Mouse (Mus musculus): ENCODE data around the gene Hist1h2bp. TPM values are rescaled to one million over a fixed set of nuclear protein-coding genes. Genes with fewer than 3 reads are reported as not detected.
"Not testable (repeated sequence)": the region's sequence is repeated elsewhere in the genome, so short reads cannot be mapped to it uniquely, and the experiment has no call there.

The Hist1h2bp gene
- 2.1 and 3.1 TPM in 2 replicates for polyA plus RNA-seq (2015; fragmentation: Nextera tagmentation; extraction: Ambion mirVana)

DNA sequence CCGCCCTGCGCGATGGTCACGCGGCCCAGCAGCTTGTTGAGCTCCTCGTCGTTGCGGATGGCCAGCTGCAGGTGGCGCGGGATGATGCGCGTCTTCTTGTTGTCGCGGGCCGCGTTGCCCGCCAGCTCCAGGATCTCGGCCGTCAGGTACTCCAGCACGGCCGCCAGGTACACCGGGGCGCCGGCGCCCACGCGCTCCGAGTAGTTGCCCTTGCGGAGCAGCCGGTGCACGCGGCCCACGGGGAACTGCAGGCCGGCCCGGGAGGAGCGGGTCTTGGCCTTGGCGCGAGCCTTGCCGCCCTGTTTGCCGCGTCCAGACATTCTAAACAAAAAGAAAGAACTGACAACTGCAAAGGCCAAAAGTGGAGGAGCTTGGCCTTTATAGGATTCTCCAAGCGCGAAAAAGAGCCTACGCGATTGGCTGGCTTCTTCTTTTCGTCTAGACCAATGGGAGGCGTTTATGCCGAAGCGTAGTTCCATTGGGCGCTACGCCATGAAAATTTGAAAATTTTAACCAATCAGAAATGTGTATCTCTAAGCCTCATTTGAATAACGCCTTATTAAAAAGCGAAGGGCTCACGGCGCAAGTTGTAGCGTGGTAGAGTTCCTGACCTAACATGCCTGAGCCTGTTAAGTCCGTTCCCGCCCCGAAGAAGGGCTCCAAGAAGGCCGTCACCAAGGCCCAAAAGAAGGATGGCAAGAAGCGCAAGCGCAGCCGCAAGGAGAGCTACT is at the start of gene Hist1h2bp, which contains the start of gene Hist1h2an:
Hist1h2bp (plus strand) TSS at position 563 of the 731 bp plus-strand sequence.
Hist1h2an (minus strand) TSS at position 320 of the 731 bp plus-strand sequence.
- peak; percentile 91 for ATAC-seq (ENCODE audit: borderline replicate concordance, extremely low read depth, low FRiP score, low TSS enrichment)
- not testable (repeated sequence) for H3K9me3 ChIP-seq, H3K27me3 ChIP-seq, H3K36me3 ChIP-seq
- Histone ChIP-seq H3K27ac (peak within 1 kb of the TSS; percentile 93), H3K9ac (peak within 1 kb of the TSS; percentile 49), H3K4me3 (peak within 1 kb of the TSS; percentile 38), H3K4me2 (peak within 1 kb of the TSS; percentile 54), H3K4me1 (peaks cover 50% of the 10 kb centered on the region)
- WGBS = under 1% methylated on average over 38 of the region's 63 CpGs

- Histone ChIP-seq H3K36me3 (no peaks in the 10 kb centered on the region), H3K4me3 (no peak overlapping the region), H3K27me3 (no peaks in the 10 kb centered on the region), H3K4me1 (peaks cover 13% of the 10 kb centered on the region), H3K9me3 (no peaks in the 10 kb centered on the region), H3K9ac (no peak overlapping the region), H3K27ac (no peak overlapping the region), H3K4me2 (no peak overlapping the region)
- no peak for ATAC-seq (ENCODE audit: borderline replicate concordance, extremely low read depth, low FRiP score, low TSS enrichment)
- WGBS = 35% methylated on average over 1 of the region's 1 CpGs
These were observed 42.3 kb upstream of the Hist1h2bp start for GRCm38 (mm10) chr13:21745006-21745405.

GRCm38 (mm10) chr13:21749387-21750158 is 37.7 kb upstream of the Hist1h2bp start:
- H3K36me3 ChIP-seq = no peaks in the 10 kb centered on the region
- H3K4me1 ChIP-seq = peaks cover 32% of the 10 kb centered on the region
- ATAC-seq (ENCODE audit: borderline replicate concordance, extremely low read depth, low FRiP score, low TSS enrichment) = no peak
- H3K27me3 ChIP-seq = no peaks in the 10 kb centered on the region
- under 1% methylated on average over 5 of the region's 5 CpGs for WGBS
- peak overlapping the region; percentile 72 for H3K4me2 ChIP-seq
- peak overlapping the region; percentile 98 for H3K27ac ChIP-seq
- peak overlapping the region; percentile 51 for H3K9ac ChIP-seq
- H3K9me3 ChIP-seq = no peaks in the 10 kb centered on the region
- peak overlapping the region; percentile 49 for H3K4me3 ChIP-seq

- peak within 1 kb of the TSS; percentile 51 for H3K9ac ChIP-seq
- H3K27me3 ChIP-seq, H3K36me3 ChIP-seq, H3K9me3 ChIP-seq: not testable (repeated sequence)
- peak within 1 kb of the TSS; percentile 72 for H3K4me2 ChIP-seq
- H3K4me1 ChIP-seq = peaks cover 35% of the 10 kb centered on the region
- H3K4me3 ChIP-seq = peak within 1 kb of the TSS; percentile 49
- peak; percentile 82 for ATAC-seq (ENCODE audit: borderline replicate concordance, extremely low read depth, low FRiP score, low TSS enrichment)
- peak within 1 kb of the TSS; percentile 98 for H3K27ac ChIP-seq
- under 1% methylated on average over 42 of the region's 56 CpGs for WGBS
These were observed 36.9 kb upstream of the Hist1h2bp start, which contains the start of gene Hist1h4k for GRCm38 (mm10) chr13:21750159-21751017. TSS of gene Hist1h4k (minus strand) at chr13:21750505.

- H3K36me3 ChIP-seq = no peaks in the 10 kb centered on the region
- ATAC-seq (ENCODE audit: borderline replicate concordance, extremely low read depth, low FRiP score, low TSS enrichment) = no peak
- no peaks in the 10 kb centered on the region for H3K27me3 ChIP-seq
- H3K9ac ChIP-seq = no peak overlapping the region
- H3K4me3 ChIP-seq = no peak overlapping the region
- H3K4me1 ChIP-seq = peaks cover 40% of the 10 kb centered on the region
- no peaks in the 10 kb centered on the region for H3K9me3 ChIP-seq
- peak overlapping the region; percentile 55; the same call in 1 of the 2 replicates for H3K27ac ChIP-seq
- no peak overlapping the region for H3K4me2 ChIP-seq
These were observed 35.8 kb upstream of the Hist1h2bp start for GRCm38 (mm10) chr13:21751417-21751816.

GRCm38 (mm10) chr13:21751827-21752226 is 35.4 kb upstream of the Hist1h2bp start:
- Histone ChIP-seq H3K9me3 (no peaks in the 10 kb centered on the region), H3K27me3 (no peaks in the 10 kb centered on the region), H3K4me2 (peak overlapping the region; percentile 70; the same call in 1 of the 2 replicates), H3K27ac (peak overlapping the region; percentile 96), H3K36me3 (no peaks in the 10 kb centered on the region), H3K4me3 (0 out of 2 replicates have a peak overlapping the region, but pooled peaks have one; percentile 0), H3K9ac (no peak overlapping the region), H3K4me1 (peaks cover 40% of the 10 kb centered on the region)
- 46% methylated on average over 3 of the region's 3 CpGs for WGBS
- no peak for ATAC-seq (ENCODE audit: borderline replicate concordance, extremely low read depth, low FRiP score, low TSS enrichment)

DNA sequence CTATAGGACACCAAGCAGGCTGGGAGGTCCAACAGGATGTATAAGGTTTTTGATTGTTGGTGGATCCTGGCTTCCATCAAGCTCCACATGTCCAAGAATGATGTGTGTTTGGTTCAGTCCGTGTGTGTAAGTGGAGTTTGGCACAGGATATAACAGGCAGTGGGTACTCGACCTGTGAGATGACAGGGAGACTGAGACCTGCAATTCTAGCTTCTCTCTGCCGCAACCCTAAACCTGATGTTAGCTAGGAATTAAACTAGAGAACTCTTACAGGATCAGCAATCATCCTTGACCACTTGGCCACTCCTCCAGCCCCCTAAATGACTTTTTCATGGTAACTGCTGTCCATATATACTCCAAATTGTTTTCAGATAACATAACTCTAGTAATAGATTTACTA is 34.9 kb upstream of the Hist1h2bp start:
- H3K4me1 ChIP-seq = peaks cover 36% of the 10 kb centered on the region
- peak overlapping the region; percentile 0; the same call in 1 of the 2 replicates for H3K4me3 ChIP-seq
- peak overlapping the region; percentile 96 for H3K27ac ChIP-seq
- no peak overlapping the region; the same call in 1 of the 2 replicates for H3K9ac ChIP-seq
- no peak for ATAC-seq (ENCODE audit: borderline replicate concordance, extremely low read depth, low FRiP score, low TSS enrichment)
- peak overlapping the region; percentile 70 for H3K4me2 ChIP-seq
- WGBS = 18% methylated on average over 3 of the region's 3 CpGs
- H3K9me3 ChIP-seq = no peaks in the 10 kb centered on the region
- no peaks in the 10 kb centered on the region for H3K27me3 ChIP-seq
- no peaks in the 10 kb centered on the region for H3K36me3 ChIP-seq

GRCm38 (mm10) chr13:21753051-21753523 is 34.2 kb upstream of the Hist1h2bp start:
- ATAC-seq (ENCODE audit: borderline replicate concordance, extremely low read depth, low FRiP score, low TSS enrichment) = peak; percentile 7; the same call in 1 of the 2 replicates

DNA sequence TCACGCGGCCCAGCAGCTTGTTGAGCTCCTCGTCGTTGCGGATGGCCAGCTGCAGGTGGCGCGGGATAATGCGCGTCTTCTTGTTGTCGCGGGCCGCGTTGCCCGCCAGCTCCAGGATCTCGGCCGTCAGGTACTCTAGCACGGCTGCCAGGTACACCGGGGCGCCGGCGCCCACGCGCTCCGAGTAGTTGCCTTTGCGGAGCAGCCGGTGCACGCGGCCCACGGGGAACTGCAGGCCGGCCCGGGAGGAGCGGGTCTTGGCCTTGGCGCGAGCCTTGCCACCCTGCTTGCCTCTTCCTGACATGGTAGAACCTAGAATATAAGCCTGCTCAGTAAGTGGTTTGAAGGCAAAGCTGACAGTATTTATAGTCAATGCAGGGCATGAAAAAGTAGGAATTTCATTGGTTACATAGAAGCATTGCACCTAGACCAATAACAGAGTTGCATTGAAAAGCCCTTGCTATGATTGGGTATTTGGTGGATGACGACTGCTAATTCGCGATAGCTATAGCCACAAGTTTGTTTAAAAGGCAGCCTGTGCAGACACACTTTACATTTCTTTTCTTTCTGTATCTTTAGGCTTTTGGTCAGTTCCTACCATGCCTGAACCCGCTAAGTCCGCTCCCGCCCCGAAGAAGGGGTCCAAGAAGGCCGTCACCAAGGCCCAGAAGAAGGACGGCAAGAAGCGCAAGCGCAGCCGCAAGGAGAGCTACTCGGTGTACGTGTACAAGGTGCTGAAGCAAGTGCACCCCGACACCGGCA is 33.6 kb upstream of the Hist1h2bp start, which contains the start of the genes Hist1h2ak and Hist1h2bn:
Hist1h2ak (minus strand) TSS at position 304 of the 762 bp plus-strand sequence.
Hist1h2bn (plus strand) TSS at position 600 of the 762 bp plus-strand sequence.
- H3K9me3 ChIP-seq, H3K27me3 ChIP-seq, H3K36me3 ChIP-seq: not testable (repeated sequence)
- Histone ChIP-seq H3K27ac (peak within 1 kb of the TSS; percentile 96), H3K4me2 (peak within 1 kb of the TSS; percentile 70), H3K4me1 (peaks cover 29% of the 10 kb centered on the region), H3K4me3 (peak within 1 kb of the TSS; percentile 47), H3K9ac (peak within 1 kb of the TSS; percentile 55)
- ATAC-seq (ENCODE audit: borderline replicate concordance, extremely low read depth, low FRiP score, low TSS enrichment) = peak; percentile 92
- under 1% methylated on average over 49 of the region's 50 CpGs for WGBS

More at GRCm38 (mm10) chr13:21753051-21753523, 34.2 kb upstream of the Hist1h2bp start:
- H3K9ac ChIP-seq = peak overlapping the region; percentile 55
- peak overlapping the region; percentile 47 for H3K4me3 ChIP-seq
- H3K27ac ChIP-seq = peak overlapping the region; percentile 96
- WGBS = under 1% methylated on average over 10 of the region's 10 CpGs
- peak overlapping the region; percentile 70 for H3K4me2 ChIP-seq
- H3K9me3 ChIP-seq = no peaks in the 10 kb centered on the region
- H3K27me3 ChIP-seq = no peaks in the 10 kb centered on the region
- H3K36me3 ChIP-seq = no peaks in the 10 kb centered on the region
- peaks cover 33% of the 10 kb centered on the region for H3K4me1 ChIP-seq

GRCm38 (mm10) chr13:21754294-21755001 is 32.8 kb upstream of the Hist1h2bp start:
- H3K36me3 ChIP-seq; H3K27me3 ChIP-seq; H3K9me3 ChIP-seq; ATAC-seq (ENCODE audit: borderline replicate concordance, extremely low read depth, low FRiP score, low TSS enrichment): not testable (repeated sequence)
- Histone ChIP-seq H3K4me3 (peak overlapping the region; percentile 47), H3K4me1 (peaks cover 28% of the 10 kb centered on the region), H3K9ac (peak overlapping the region; percentile 55), H3K27ac (peak overlapping the region; percentile 96), H3K4me2 (peak overlapping the region; percentile 70)
- whole genome bisulfite sequencing = under 1% methylated on average over 15 of the region's 26 CpGs

Data from lung, embryonic 15.5 days (tissue).